Mouse (Mus musculus) MEL-GATA-1-ER (cell line): Measurements from ENCODE around the gene Gm13305.
"Not testable (repeated sequence)": the region's sequence is repeated elsewhere in the genome, so short reads cannot be mapped to it uniquely, and the experiment has no call there.

Experiments
- DNase-seq: peaks from one replicate; pipeline ENCODE4 v3.0.0-alpha.2; 2012; ENCODE audit warnings: low read depth; ENCODE audit errors: extremely low read depth

Gm13305 gene

GRCm38 (mm10) chr4:42168503-42168902 is at the start of gene Gm13305:
Gene Gm13305, minus strand, starts transcription at chr4:42168603.
- DNase-seq = not testable (repeated sequence)

GRCm38 (mm10) chr4:42184980-42185372 is 16.6 kb upstream of the Gm13305 start:
- DNase-seq = not testable (repeated sequence)

- DNase-seq = not testable (repeated sequence)
Observed at GRCm38 (mm10) chr4:42184324-42184979, 16.0 kb upstream of the Gm13305 start.

- DNase-seq = not testable (repeated sequence)
Observed at GRCm38 (mm10) chr4:42183234-42184197, 15.1 kb upstream of the Gm13305 start.

GRCm38 (mm10) chr4:42178243-42178642 is 9.8 kb upstream of the Gm13305 start:
- DNase-seq = not testable (repeated sequence)

- DNase-seq = not testable (repeated sequence)
Observed at GRCm38 (mm10) chr4:42153136-42153535, 15.3 kb downstream of the Gm13305 start, which contains the start of gene Gm13306. Gene Gm13306, plus strand, starts transcription at chr4:42153436.

- DNase-seq = not testable (repeated sequence)
Observed at GRCm38 (mm10) chr4:42114517-42114916, 53.9 kb downstream of the Gm13305 start, which contains the start of gene Gm13304. Gene Gm13304, plus strand, starts transcription at chr4:42114817.
